Mouse (Mus musculus) C2C12 (cell line): ENCODE data around the gene Ppa2.

Experiments
- CEBPB ChIP-seq: IDR thresholded peaks from one replicate; pipeline ENCODE4 v1.6.1; 2011; ENCODE audit warnings: low read depth, mild to moderate bottlenecking, control low read depth, moderate library complexity
- CTCF ChIP-seq: IDR thresholded peaks from one replicate; pipeline ENCODE4 v1.5.1; 2011; ENCODE audit not compliant: control insufficient read depth, insufficient read depth, insufficient read length
- FOSL1 ChIP-seq: IDR thresholded peaks from one replicate; pipeline ENCODE4 v1.8.0; 2011; ENCODE audit warnings: mild to moderate bottlenecking, low read length; ENCODE audit not compliant: poor library complexity, insufficient read depth, severe bottlenecking
- MAX ChIP-seq: IDR thresholded peaks from one replicate; pipeline ENCODE4 v1.6.1; 2011; ENCODE audit warnings: mild to moderate bottlenecking, control low read depth
- MYOG ChIP-seq: IDR thresholded peaks from one replicate; pipeline ENCODE4 v1.6.1; 2011; ENCODE audit not compliant: control insufficient read depth, insufficient read length; ENCODE audit errors: extremely low read depth
- USF1 ChIP-seq: IDR thresholded peaks from one replicate; pipeline ENCODE4 v1.6.1; 2011; ENCODE audit warnings: low read depth, mild to moderate bottlenecking, control low read depth, moderate library complexity

- TF ChIP-seq CTCF (no peak), MAX (no peak), MYOG (no peak), USF1 (no peak), CEBPB (no peak), FOSL1 (no peak)
Observed at GRCm38 (mm10) chr3:133304328-133304727, 5.6 kb upstream of the Ppa2 start.
